Mouse (Mus musculus) CH12.LX (cell line): ENCODE measurements around the gene Gdf7. TPM values are rescaled to one million over a fixed set of nuclear protein-coding genes. Genes with fewer than 3 reads are reported as not detected.

ENCODE experiments used
- DNase-seq: peaks from one replicate; pipeline ENCODE4 v3.0.0-alpha.2; 2013; ENCODE audit errors: extremely low read depth
- H3K27ac ChIP-seq: 2 replicates; pipeline ENCODE4 v1.5.1; 2012; ENCODE audit warnings: low read depth, mild to moderate bottlenecking, control low read depth, moderate library complexity; ENCODE audit not compliant: insufficient read depth
- H3K27me3 ChIP-seq: replicated peaks from 2 replicates; pipeline ENCODE3; 2012; ENCODE audit warnings: inconsistent platforms
- H3K36me3 ChIP-seq, 2 experiments: replicated peaks in 1 of 2; 2 replicates each; pipeline versions ENCODE3 to v1.6.1; 2012; ENCODE audit warnings: inconsistent platforms in 1 of 2, low read length in 1 of 2, mild to moderate bottlenecking in 1 of 2, mixed read lengths in 1 of 2, moderate library complexity in 1 of 2; ENCODE audit not compliant: control insufficient read depth in 1 of 2, insufficient read depth in 1 of 2
- H3K4me1 ChIP-seq, 2 experiments: 2 replicates each; pipeline ENCODE4 v1.6.1; 2012; ENCODE audit warnings: inconsistent platforms in 1 of 2, moderate library complexity in 1 of 2; ENCODE audit not compliant: insufficient read depth in 2 of 2, control insufficient read depth in 1 of 2
- H3K4me2 ChIP-seq: 2 replicates; pipeline ENCODE4 v1.6.1; 2012; ENCODE audit warnings: low read depth, mild to moderate bottlenecking, control low read depth; ENCODE audit not compliant: poor library complexity, insufficient read depth, severe bottlenecking
- H3K4me3 ChIP-seq, 3 experiments: fragments of 150-350 bp in 1 of 3; sonication (generic) in 1 of 3; replicated peaks in 1 of 3; 2 replicates each; pipeline versions ENCODE3 to v1.5.1; 2011 to 2012; ENCODE audit warnings: low read depth in 2 of 3, low read length in 2 of 3, mild to moderate bottlenecking in 2 of 3, moderate library complexity in 2 of 3, control low read depth in 1 of 3, improper control_type of control experiment in 1 of 3, inconsistent platforms in 1 of 3, mixed read lengths in 1 of 3; ENCODE audit not compliant: poor library complexity in 1 of 3
- H3K79me2 ChIP-seq: replicated peaks from 2 replicates; pipeline ENCODE4 v1.6.1; 2012; ENCODE audit warnings: mild to moderate bottlenecking, moderate library complexity; ENCODE audit not compliant: control insufficient read depth, poor library complexity, insufficient read depth, severe bottlenecking; ENCODE audit errors: extremely low read depth
- H3K9ac ChIP-seq: 2 replicates; pipeline ENCODE4 v1.6.1; 2012; ENCODE audit warnings: low read depth, mild to moderate bottlenecking, control low read depth, moderate library complexity; ENCODE audit not compliant: insufficient read depth
- H3K9me3 ChIP-seq: replicated peaks from 2 replicates; pipeline ENCODE3; 2012; ENCODE audit warnings: low read length, inconsistent platforms, mixed read lengths
- BHLHE40 ChIP-seq: IDR thresholded peaks from 2 replicates; pipeline ENCODE4 v1.6.1; 2011; ENCODE audit warnings: mild to moderate bottlenecking, low read depth, low read length, improper control_type of control experiment
- CHD1 ChIP-seq: IDR thresholded peaks from 2 replicates; pipeline ENCODE4 v1.6.1; 2012; ENCODE audit warnings: low read depth, low read length, improper control_type of control experiment, inconsistent platforms
- CHD2 ChIP-seq: IDR thresholded peaks from 2 replicates; pipeline ENCODE4 v1.6.1; 2011; ENCODE audit warnings: low read length, improper control_type of control experiment
- CTCF ChIP-seq, 2 experiments: IDR thresholded peaks in 1 of 2; conservative IDR thresholded peaks in 1 of 2; 2 replicates each; pipeline ENCODE4 v1.5.1; 2011 to 2012; ENCODE audit warnings: low read depth in 2 of 2, low read length in 2 of 2, improper control_type of control experiment in 1 of 2, inconsistent platforms in 1 of 2, mild to moderate bottlenecking in 1 of 2, moderate library complexity in 1 of 2
- E2F4 ChIP-seq: IDR thresholded peaks from 2 replicates; pipeline ENCODE4 v1.6.1; 2011; ENCODE audit warnings: low read depth, low read length, improper control_type of control experiment; ENCODE audit not compliant: insufficient replicate concordance
- EP300 ChIP-seq: IDR thresholded peaks from 2 replicates; pipeline ENCODE4 v1.6.1; 2011; ENCODE audit warnings: low read length, improper control_type of control experiment
- GABPA ChIP-seq: IDR thresholded peaks from 2 replicates; pipeline ENCODE4 v1.6.1; 2012; ENCODE audit warnings: low read depth, low read length, improper control_type of control experiment, inconsistent platforms; ENCODE audit not compliant: insufficient replicate concordance
- HCFC1 ChIP-seq: IDR thresholded peaks from 2 replicates; pipeline ENCODE4 v1.6.1; 2012; ENCODE audit warnings: low read depth, mild to moderate bottlenecking, inconsistent platforms, low read length, improper control_type of control experiment
- IRF4 ChIP-seq: IDR thresholded peaks from 2 replicates; pipeline ENCODE4 v1.6.1; 2014; ENCODE audit warnings: low read depth, mild to moderate bottlenecking, inconsistent platforms, low read length, improper control_type of control experiment
- JUN ChIP-seq: IDR thresholded peaks from 2 replicates; pipeline ENCODE4 v1.6.1; 2011; ENCODE audit warnings: low read depth, mild to moderate bottlenecking, low read length, improper control_type of control experiment, moderate library complexity; ENCODE audit not compliant: insufficient read depth
- JUND ChIP-seq: conservative IDR thresholded peaks from 2 replicates; pipeline ENCODE4 v1.6.1; 2011; ENCODE audit warnings: low read depth, low read length, improper control_type of control experiment
- MAX ChIP-seq: IDR thresholded peaks from 2 replicates; pipeline ENCODE4 v1.6.1; 2011; ENCODE audit warnings: low read length, improper control_type of control experiment
- MAZ ChIP-seq: IDR thresholded peaks from 2 replicates; pipeline ENCODE4 v1.6.1; 2012; ENCODE audit warnings: low read depth, mild to moderate bottlenecking, inconsistent platforms, low read length, improper control_type of control experiment, moderate library complexity
- MEF2A ChIP-seq: IDR thresholded peaks from 2 replicates; pipeline ENCODE4 v1.6.1; 2014; ENCODE audit warnings: low read depth, mild to moderate bottlenecking, inconsistent platforms, low read length, improper control_type of control experiment, borderline replicate concordance
- NELFE ChIP-seq: IDR thresholded peaks from 2 replicates; pipeline ENCODE4 v1.6.1; 2011; ENCODE audit warnings: low read depth, low read length, improper control_type of control experiment
- NRF1 ChIP-seq: IDR thresholded peaks from 2 replicates; pipeline ENCODE4 v1.6.1; 2014; ENCODE audit warnings: low read depth, mild to moderate bottlenecking, inconsistent platforms, low read length, improper control_type of control experiment, moderate library complexity
- PAX5 ChIP-seq: IDR thresholded peaks from 2 replicates; pipeline ENCODE4 v1.6.1; 2012; ENCODE audit warnings: low read length, inconsistent platforms, mixed read lengths
- POLR2A ChIP-seq: IDR thresholded peaks from 2 replicates; pipeline ENCODE4 v1.6.1; 2011; ENCODE audit warnings: low read depth, mild to moderate bottlenecking, improper control_type of control experiment, low read length
- POLR2AphosphoS2 ChIP-seq: IDR thresholded peaks from 2 replicates; pipeline ENCODE4 v1.6.1; 2011; ENCODE audit warnings: low read depth, low read length, improper control_type of control experiment
- RCOR1 ChIP-seq: conservative IDR thresholded peaks from 2 replicates; pipeline ENCODE4 v1.6.1; 2012; ENCODE audit warnings: low read depth, mild to moderate bottlenecking, inconsistent platforms, low read length, improper control_type of control experiment
- TBP ChIP-seq: conservative IDR thresholded peaks from 2 replicates; pipeline ENCODE4 v1.6.1; 2011; ENCODE audit warnings: low read depth, low read length, improper control_type of control experiment
- UBTF ChIP-seq: IDR thresholded peaks from 2 replicates; pipeline ENCODE4 v1.6.1; 2012; ENCODE audit warnings: low read depth, mild to moderate bottlenecking, inconsistent platforms, low read length, improper control_type of control experiment, moderate library complexity
- USF1 ChIP-seq: IDR thresholded peaks from 2 replicates; pipeline ENCODE4 v1.6.1; 2014; ENCODE audit warnings: low read depth, mild to moderate bottlenecking, inconsistent platforms, low read length, improper control_type of control experiment
- USF2 ChIP-seq: conservative IDR thresholded peaks from 2 replicates; pipeline ENCODE4 v1.6.1; 2011; ENCODE audit warnings: low read depth, low read length, improper control_type of control experiment
- ZMIZ1 ChIP-seq: IDR thresholded peaks from 2 replicates; pipeline ENCODE4 v1.6.1; 2012; ENCODE audit warnings: low read depth, mild to moderate bottlenecking, inconsistent platforms, low read length, improper control_type of control experiment
- ZNF384 ChIP-seq: IDR thresholded peaks from 2 replicates; pipeline ENCODE4 v1.6.1; 2012; ENCODE audit warnings: low read depth, low read length, improper control_type of control experiment, inconsistent platforms
- dilution Hi-C: fragments of 300-500 bp; cut with MboI; formaldehyde crosslinking; loops from 2 replicates; pipeline ENCODE4 v1.14.3; 2020; ENCODE audit warnings: low sequenced_read_pairs; ENCODE audit not compliant: extremely low pct_unique_long_range_greater_than_20kb, extremely low pct_ligation_motif_present
- in situ Hi-C: fragments of 300-500 bp; cut with MboI; formaldehyde crosslinking; loops from 3 replicates; pipeline ENCODE4 v1.14.3; 2019; ENCODE audit warnings: low sequenced_read_pairs, low pct_ligation_motif_present, low pct_unique_long_range_greater_than_20kb, mixed read lengths
- polyA plus RNA-seq: library from polyadenylated mRNA; unstranded; fragments of >175 nt; gene quantifications from 2 replicates; pipeline ENCODE4 v1.2.1, GENCODE M21; 2012; ENCODE audit warnings: low read depth; ENCODE audit not compliant: insufficient read length
- total RNA-seq, 2 experiments: library from RNA; depleted of rRNA; stranded (reverse); fragments of 300-350 nt in 1 of 2; fragments of >200 nt in 1 of 2; gene quantifications; 2 replicates each; pipeline ENCODE4 v1.2.3; 2012 to 2014

Gene Gdf7
- total and polyA plus RNA-seq, 3 experiments, result not detected

DNA sequence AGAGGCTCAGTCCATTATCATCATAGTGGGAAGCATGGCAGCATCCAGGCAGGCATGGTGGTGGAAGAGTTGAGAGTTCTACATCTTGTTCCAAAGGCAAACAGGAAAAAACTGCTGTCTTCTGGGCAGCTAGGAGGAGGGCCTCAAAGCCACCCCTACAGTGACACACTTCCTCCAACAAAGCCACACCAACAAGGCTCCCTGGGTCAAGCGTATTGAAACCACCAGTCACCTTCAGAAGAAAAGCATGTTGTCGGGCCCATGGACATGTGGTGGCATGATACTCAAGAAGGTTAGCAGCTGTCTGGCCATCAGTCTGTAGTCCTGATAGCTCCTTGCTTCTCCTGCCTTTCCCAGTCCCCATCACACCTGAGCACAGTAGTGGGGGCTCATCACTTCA is 33.7 kb upstream of the Gdf7 start:
- Histone ChIP-seq H3K27ac (no peak overlapping the region), H3K79me2 (no peaks in the 10 kb centered on the region), H3K4me1 (peaks cover 4 to 24% of the 10 kb centered on the region in 2 experiments; a peak in 2 of 4 replicates), H3K4me3 (no peak overlapping the region), H3K27me3 (no peaks in the 10 kb centered on the region), H3K9me3 (no peaks in the 10 kb centered on the region), H3K4me2 (no peak overlapping the region), H3K36me3 (peaks cover 29 to 97% of the 10 kb centered on the region in 2 experiments), H3K9ac (no peak overlapping the region)
- dilution Hi-C loops, result no loop called here
- no peak for DNase-seq
- in situ Hi-C loops, result no loop called here
- TF ChIP-seq MAX, result no peak
- no peak for TF ChIP-seq E2F4
- TF ChIP-seq PAX5, result no peak
- TF ChIP-seq EP300, result no peak
- TF ChIP-seq USF2, result no peak
- no peak for TF ChIP-seq POLR2A
- TF ChIP-seq USF1, result no peak
- TF ChIP-seq CHD2, result no peak
- TF ChIP-seq ZMIZ1, result no peak
- no peak for TF ChIP-seq JUND

DNA sequence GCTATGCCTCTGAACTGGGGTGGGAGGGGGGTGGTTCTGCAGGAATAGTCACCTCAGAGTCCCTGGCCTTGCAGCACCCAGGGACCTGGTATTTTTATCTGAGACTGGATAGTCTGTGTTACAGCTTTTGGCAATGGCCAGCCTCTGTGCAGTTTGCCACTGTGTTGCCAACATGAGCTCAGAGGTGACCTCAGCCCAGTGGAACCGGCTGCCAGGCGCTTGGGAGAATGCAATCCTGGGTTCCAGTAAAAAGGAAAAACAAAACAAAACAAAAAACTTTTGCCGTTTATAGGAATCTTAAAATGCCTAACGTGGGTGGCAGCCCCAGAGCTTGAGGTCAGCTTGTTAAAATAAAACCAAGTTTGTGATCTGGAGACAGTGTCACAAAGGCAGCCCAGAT is 32.5 kb upstream of the Gdf7 start:
- dilution Hi-C loops (no loop called here), in situ Hi-C loops (no loop called here)

GRCm38 (mm10) chr12:8333617-8334016 is 31.9 kb upstream of the Gdf7 start:
- Histone ChIP-seq H3K9me3 (no peaks in the 10 kb centered on the region), H3K4me2 (no peak overlapping the region), H3K9ac (no peak overlapping the region), H3K4me3 (no peak overlapping the region), H3K4me1 (peaks cover 4 to 15% of the 10 kb centered on the region in 2 experiments; a peak in 1 of 4 replicates), H3K27ac (no peak overlapping the region), H3K36me3 (peaks cover 28 to 97% of the 10 kb centered on the region in 2 experiments), H3K79me2 (no peaks in the 10 kb centered on the region), H3K27me3 (no peaks in the 10 kb centered on the region)
- dilution Hi-C loops (no loop called here), in situ Hi-C loops (no loop called here)
- no peak for DNase-seq
- TF ChIP-seq EP300 (no peak), CHD1 (no peak), USF2 (no peak), MEF2A (no peak), IRF4 (no peak), HCFC1 (no peak), NRF1 (no peak), CHD2 (no peak), MAZ (no peak), PAX5 (no peak), BHLHE40 (no peak), NELFE (no peak), UBTF (no peak), RCOR1 (no peak), GABPA (no peak), JUN (no peak)

More for the DNA sequence above, 32.5 kb upstream of the Gdf7 start:
- no peak for DNase-seq
- peaks cover 31 to 97% of the 10 kb centered on the region in 2 experiments for H3K36me3 ChIP-seq
- H3K27me3 ChIP-seq, result no peaks in the 10 kb centered on the region
- no peak overlapping the region for H3K4me3 ChIP-seq
- no peaks in the 10 kb centered on the region for H3K79me2 ChIP-seq
- H3K9me3 ChIP-seq, result no peaks in the 10 kb centered on the region
- H3K4me1 ChIP-seq, result peaks cover 4 to 15% of the 10 kb centered on the region in 2 experiments; a peak in 1 of 4 replicates
- no peak overlapping the region for H3K9ac ChIP-seq
- no peak overlapping the region for H3K27ac ChIP-seq
- H3K4me2 ChIP-seq, result no peak overlapping the region
- TF ChIP-seq USF1 (no peak), E2F4 (no peak), JUN (no peak), TBP (no peak), USF2 (no peak), GABPA (no peak), ZNF384 (no peak), POLR2AphosphoS2 (no peak), IRF4 (no peak), CTCF (conservative IDR thresholded peaks at IDR 0.05 in 1 of 2, IDR thresholded peaks at IDR 0.05 in 1 of 2; ENCODE audit: low read depth in 2 of 2, low read length in 2 of 2) (no peak), ZMIZ1 (no peak), MAX (no peak), NRF1 (no peak)
